Mouse (Mus musculus) bone marrow macrophage, adult 2 months (primary cell): ENCODE results near the gene Nfix.

Experiments used
- CTCF ChIP-seq: IDR thresholded peaks from 2 replicates; pipeline ENCODE4 v1.5.1; 2012; ENCODE audit warnings: low read depth, mild to moderate bottlenecking, low read length, moderate library complexity
- POLR2A ChIP-seq: IDR thresholded peaks from 2 replicates; pipeline ENCODE4 v1.6.1; 2012; ENCODE audit warnings: mild to moderate bottlenecking, low read depth, low read length, borderline replicate concordance

DNA sequence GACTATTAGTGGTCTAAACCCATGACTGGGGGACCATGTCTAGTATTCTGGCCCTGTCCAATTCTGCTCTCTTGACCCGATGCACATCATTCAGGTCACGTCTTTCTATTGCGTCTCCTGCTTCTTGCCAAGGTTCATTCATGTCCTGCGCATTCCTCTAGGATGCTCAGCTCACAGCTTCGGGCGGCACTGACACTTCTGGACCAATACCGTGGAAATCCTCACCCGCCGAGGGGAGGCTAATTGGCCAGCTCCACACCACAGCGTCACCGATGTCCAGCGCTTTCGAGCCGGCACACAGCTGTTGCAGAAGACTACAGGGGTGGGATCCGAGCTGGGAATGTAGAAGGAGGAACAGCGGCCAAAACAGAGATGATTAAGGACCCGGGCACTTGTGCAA is 16.0 kb upstream of the Nfix start:
- TF ChIP-seq POLR2A (no peak), CTCF (no peak)
